Mouse (Mus musculus) thymus, adult 2 months (tissue): ENCODE data around the gene Ing4.

ENCODE experiments used
- CTCF ChIP-seq: fragments of 200-500 bp; IDR thresholded peaks from 2 replicates; pipeline ENCODE4 v1.5.1; 2012; ENCODE audit warnings: mild to moderate bottlenecking, control low read depth, low read length, moderate library complexity, borderline replicate concordance; ENCODE audit not compliant: control insufficient read depth, poor library complexity, insufficient read depth; ENCODE audit errors: extremely low read depth
- POLR2A ChIP-seq: fragments of 200-500 bp; IDR thresholded peaks from 2 replicates; pipeline ENCODE4 v1.6.1; 2012; ENCODE audit warnings: mild to moderate bottlenecking, low read length, control low read depth, moderate library complexity; ENCODE audit not compliant: control insufficient read depth, poor library complexity, insufficient read depth; ENCODE audit errors: extremely low read depth

DNA sequence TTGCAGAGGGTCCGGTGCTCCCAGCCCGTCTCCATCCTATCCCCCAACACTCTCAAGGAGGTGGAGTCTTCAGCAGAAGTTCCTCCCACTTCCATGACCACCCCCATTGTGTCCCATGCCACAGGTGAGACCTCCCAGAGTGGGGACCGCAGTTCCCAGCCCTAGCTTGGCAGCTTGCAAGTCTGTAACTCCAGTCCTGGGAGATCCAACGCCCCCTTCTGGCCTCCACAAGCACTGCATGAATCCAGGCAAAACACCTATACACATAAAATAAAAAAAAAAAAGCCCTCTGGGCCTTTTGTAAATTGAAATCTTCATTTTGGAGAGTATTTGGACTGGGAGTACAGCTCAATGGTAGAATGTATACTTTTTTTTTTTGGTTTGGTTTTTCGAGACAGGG is 11.7 kb downstream of the Ing4 start:
- TF ChIP-seq CTCF (peak; percentile 59; the same call in 1 of the 2 replicates), POLR2A (no peak)
